Mouse (Mus musculus) hindbrain, embryonic 11.5 days (tissue): ENCODE results near the gene Gpld1. TPM values are rescaled to one million over a fixed set of nuclear protein-coding genes. Genes with fewer than 3 reads are reported as not detected.

ENCODE experiments used
- ATAC-seq: fragments of 200-750 bp; cut with Nextera tagmentation; 2 replicates; pipeline ENCODE4 v1.8.0; 2017; ENCODE audit warnings: mild to moderate bottlenecking, moderate TSS enrichment, moderate library complexity; ENCODE audit not compliant: low FRiP score
- DNase-seq: peaks from one replicate; pipeline ENCODE4 v3.0.0-alpha.2; 2015; ENCODE audit warnings: low spot score
- H3K27ac ChIP-seq: fragments of 300-500 bp; sonication (generic); 2 replicates; pipeline ENCODE4 v1.5.1; 2014; ENCODE audit warnings: mild to moderate bottlenecking, low read depth, low read length
- H3K27me3 ChIP-seq: fragments of 300-500 bp; sonication (generic); 2 replicates; pipeline ENCODE4 v1.6.1; 2014; ENCODE audit warnings: mild to moderate bottlenecking, low read length, moderate library complexity, mixed read lengths; ENCODE audit not compliant: control insufficient read depth, insufficient read depth
- H3K36me3 ChIP-seq: fragments of 300-500 bp; sonication (generic); 2 replicates; pipeline ENCODE4 v1.6.1; 2014; ENCODE audit warnings: mild to moderate bottlenecking, low read length, moderate library complexity, mixed read lengths; ENCODE audit not compliant: control insufficient read depth, insufficient read depth
- H3K4me1 ChIP-seq: fragments of 300-500 bp; sonication (generic); replicated peaks from 2 replicates; pipeline ENCODE4 v1.6.1; 2014; ENCODE audit warnings: low read length, mixed read lengths; ENCODE audit not compliant: control insufficient read depth, insufficient read depth
- H3K4me2 ChIP-seq: fragments of 300-500 bp; sonication (generic); replicated peaks from 2 replicates; pipeline ENCODE4 v1.6.1; 2014; ENCODE audit warnings: mild to moderate bottlenecking, low read depth, low read length
- H3K4me3 ChIP-seq: fragments of 300-500 bp; sonication (generic); 2 replicates; pipeline ENCODE4 v1.5.1; 2014; ENCODE audit warnings: low read depth, low read length
- H3K9ac ChIP-seq: fragments of 300-500 bp; sonication (generic); 2 replicates; pipeline ENCODE4 v1.6.1; 2014; ENCODE audit warnings: low read depth, low read length
- H3K9me3 ChIP-seq: fragments of 300-500 bp; sonication (generic); 2 replicates; pipeline ENCODE4 v1.6.1; 2016; ENCODE audit warnings: low read length; ENCODE audit not compliant: control insufficient read depth
- WGBS: fragments of 180-500 bp; shearing (Covaris S2); extraction: QIAGEN DNeasy Blood & Tissue Kit; methylation state at CpG from one replicate; pipeline ENCODE4 v1.1.7; 2014; 5-methylcytosine and 5-hydroxymethylcytosine counted together
- polyA plus RNA-seq: library from polyadenylated mRNA; unstranded; fragments of >200 nt; fragmentation: Nextera tagmentation; extraction: Ambion mirVana; gene quantifications from 2 replicates; pipeline ENCODE4 v1.2.1, GENCODE M21; 2014

Gene Gpld1
- polyA plus RNA-seq, 1 experiment from 2014 or later: 0.25 TPM

DNA sequence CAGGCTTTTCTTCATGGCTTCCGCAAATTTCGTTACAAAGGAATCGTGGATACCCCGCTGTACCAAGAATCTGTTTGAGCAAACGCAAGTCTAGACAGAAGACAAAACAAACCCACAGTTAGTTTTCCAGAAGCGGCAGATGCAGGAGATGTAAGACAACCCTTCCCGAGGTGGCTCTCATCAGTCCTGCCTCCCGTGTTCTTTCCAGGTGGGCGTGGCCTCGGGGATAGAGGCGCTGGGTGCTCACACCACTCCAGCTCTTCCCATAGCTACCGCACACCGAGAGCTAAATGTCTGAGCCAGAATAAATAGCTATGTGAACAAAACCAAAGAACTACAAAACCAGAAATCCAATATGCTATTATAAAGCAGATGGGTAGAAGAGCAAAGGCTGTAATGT lies 27.1 kb upstream of the Gpld1 start:
- H3K27me3 ChIP-seq: no peaks in the 10 kb centered on the region
- 77% methylated on average over 13 of the region's 13 CpGs for WGBS
- H3K4me1 ChIP-seq: no peaks in the 10 kb centered on the region
- no peak overlapping the region for H3K4me3 ChIP-seq
- no peak overlapping the region for H3K9ac ChIP-seq
- no peak for ATAC-seq
- H3K4me2 ChIP-seq: no peak overlapping the region
- no peaks in the 10 kb centered on the region for H3K36me3 ChIP-seq
- DNase-seq: no peak
- no peak overlapping the region for H3K27ac ChIP-seq
- H3K9me3 ChIP-seq: no peaks in the 10 kb centered on the region

DNA sequence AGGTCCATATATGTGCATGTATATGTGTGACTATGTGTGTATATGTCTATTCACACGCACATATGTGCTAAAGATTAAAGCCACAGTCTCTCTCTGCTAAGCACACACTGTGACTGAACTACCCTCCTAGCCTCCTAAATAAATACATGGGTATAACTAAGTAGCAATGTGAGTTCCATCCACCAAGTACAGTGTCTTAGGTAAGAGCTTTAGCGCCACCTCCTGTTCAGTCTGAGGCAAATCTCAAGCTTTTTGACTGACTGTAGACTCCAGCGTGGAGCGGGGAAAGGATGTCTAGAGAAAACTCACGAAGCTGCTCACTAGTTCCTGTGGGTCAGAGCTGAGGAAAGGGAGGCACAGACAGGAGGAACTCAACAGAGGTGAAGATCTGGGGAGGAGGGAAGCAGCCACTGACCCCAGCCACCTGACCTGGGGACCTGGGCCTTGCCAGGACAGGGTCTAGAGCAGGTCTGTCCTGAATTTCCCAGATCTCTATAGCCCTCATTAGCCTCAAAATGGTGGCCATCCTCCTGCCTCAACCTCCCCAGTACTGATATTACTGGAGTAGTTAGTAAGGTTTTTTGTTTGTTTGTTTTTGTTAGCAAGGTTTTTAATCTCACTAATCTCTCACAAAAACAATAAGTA lies 22.5 kb upstream of the Gpld1 start:
- WGBS: 32% methylated on average over 5 of the region's 5 CpGs
- no peaks in the 10 kb centered on the region for H3K4me1 ChIP-seq
- DNase-seq: peak; percentile 63
- no peaks in the 10 kb centered on the region for H3K27me3 ChIP-seq
- H3K4me3 ChIP-seq: no peak overlapping the region
- H3K9me3 ChIP-seq: no peaks in the 10 kb centered on the region
- ATAC-seq: peak; percentile 30
- no peak overlapping the region for H3K4me2 ChIP-seq
- H3K27ac ChIP-seq: no peak overlapping the region
- no peak overlapping the region for H3K9ac ChIP-seq
- H3K36me3 ChIP-seq: 0 out of 2 replicates have a peak, but pooled peaks cover 2% of the 10 kb centered on the region

DNA sequence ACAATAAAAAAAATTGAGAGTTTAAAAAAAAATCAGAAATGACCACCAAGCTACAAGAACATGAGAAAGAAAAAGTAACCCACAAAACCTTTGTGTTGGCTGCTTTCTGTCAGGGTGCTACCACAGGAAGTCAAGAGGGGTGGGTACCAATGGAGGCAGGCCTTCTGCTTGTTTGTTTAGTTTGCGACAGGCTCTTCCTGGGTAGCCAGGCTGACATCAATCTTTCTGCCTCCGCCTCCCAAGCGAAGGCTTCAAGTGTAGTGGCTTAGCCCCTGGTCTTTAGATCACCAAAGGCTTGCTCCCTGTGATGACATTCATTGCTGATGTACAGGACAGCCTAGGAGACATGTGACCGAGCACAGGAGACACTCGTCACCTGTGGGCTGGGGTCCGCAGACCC lies 21.7 kb upstream of the Gpld1 start:
- Histone ChIP-seq H3K4me1 (no peaks in the 10 kb centered on the region), H3K9me3 (no peaks in the 10 kb centered on the region), H3K9ac (no peak overlapping the region), H3K36me3 (0 out of 2 replicates have a peak, but pooled peaks cover 2% of the 10 kb centered on the region), H3K4me3 (no peak overlapping the region), H3K27me3 (no peaks in the 10 kb centered on the region), H3K4me2 (no peak overlapping the region), H3K27ac (no peak overlapping the region)
- DNase-seq (no peak), ATAC-seq (no peak)
- 78% methylated on average over 6 of the region's 6 CpGs for WGBS

DNA sequence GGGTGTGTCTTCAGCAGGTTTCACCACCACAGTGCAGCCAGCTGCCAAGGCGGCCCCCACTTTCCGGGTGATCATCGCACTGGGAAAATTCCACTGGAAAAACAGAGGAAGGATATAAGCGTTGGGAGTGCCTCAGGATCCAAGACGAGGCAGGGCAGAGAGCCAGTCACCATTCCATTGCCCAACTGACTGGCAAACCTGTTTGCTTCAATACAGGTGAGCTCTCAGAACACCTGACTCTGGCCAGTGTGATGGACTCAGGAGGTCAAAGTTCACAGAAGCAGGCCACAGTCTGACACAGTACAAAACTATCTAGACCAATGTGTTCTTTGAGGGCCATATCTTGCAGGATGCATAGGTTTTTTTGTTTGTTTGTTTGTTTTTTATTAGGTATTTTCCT lies 19.0 kb upstream of the Gpld1 start:
- no peak for DNase-seq
- Histone ChIP-seq H3K4me2 (no peak overlapping the region), H3K27ac (no peak overlapping the region), H3K27me3 (no peaks in the 10 kb centered on the region), H3K9ac (no peak overlapping the region), H3K9me3 (no peaks in the 10 kb centered on the region), H3K4me1 (no peaks in the 10 kb centered on the region), H3K36me3 (0 out of 2 replicates have a peak, but pooled peaks cover 2% of the 10 kb centered on the region), H3K4me3 (no peak overlapping the region)
- ATAC-seq: no peak
- 91% methylated on average over 5 of the region's 5 CpGs for WGBS

DNA sequence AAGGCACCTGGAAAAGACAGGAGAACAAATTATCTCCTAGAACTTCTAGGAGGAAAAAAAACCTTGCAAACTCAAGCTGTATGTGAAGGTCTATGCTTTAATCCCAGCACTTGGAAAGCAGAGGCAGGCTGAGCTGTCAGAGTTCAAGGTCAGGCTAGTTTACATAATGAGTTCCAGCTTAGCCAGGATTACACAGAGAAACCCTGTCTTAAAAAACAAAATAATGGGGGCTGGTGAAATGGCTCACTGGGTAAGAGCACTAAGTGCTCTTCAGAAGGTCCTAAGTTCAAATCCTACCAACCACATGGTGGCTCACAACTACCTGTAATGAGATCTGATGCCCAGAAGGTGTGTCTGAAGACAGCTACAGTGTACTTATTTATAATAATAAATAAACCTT lies 12.4 kb upstream of the Gpld1 start:
- no peak overlapping the region for H3K9ac ChIP-seq
- no peak for DNase-seq
- no peak overlapping the region for H3K27ac ChIP-seq
- no peaks in the 10 kb centered on the region for H3K36me3 ChIP-seq
- no peaks in the 10 kb centered on the region for H3K4me1 ChIP-seq
- H3K4me2 ChIP-seq: no peak overlapping the region
- no peak for ATAC-seq
- H3K4me3 ChIP-seq: no peak overlapping the region
- H3K9me3 ChIP-seq: no peaks in the 10 kb centered on the region
- no peaks in the 10 kb centered on the region for H3K27me3 ChIP-seq

DNA sequence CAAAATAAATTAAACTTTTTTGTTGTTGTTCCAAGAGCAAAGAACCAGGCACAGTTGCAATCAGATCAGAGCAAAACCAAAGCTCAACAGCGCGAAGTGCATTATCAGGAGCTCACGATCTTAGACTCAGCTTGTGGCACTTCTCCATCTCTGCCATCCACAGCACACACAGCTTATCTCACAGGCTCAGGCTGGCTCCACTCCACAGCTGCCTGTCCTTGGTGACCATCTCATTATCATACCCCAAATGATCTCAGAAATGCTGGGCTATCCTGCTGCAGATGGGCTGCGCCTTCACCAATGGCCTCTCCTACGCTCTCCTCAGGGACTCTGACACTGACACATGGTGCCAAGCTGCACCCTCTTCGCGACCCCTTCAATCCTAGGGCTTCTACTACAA lies 9.8 kb upstream of the Gpld1 start:
- H3K4me3 ChIP-seq: no peak overlapping the region

DNA sequence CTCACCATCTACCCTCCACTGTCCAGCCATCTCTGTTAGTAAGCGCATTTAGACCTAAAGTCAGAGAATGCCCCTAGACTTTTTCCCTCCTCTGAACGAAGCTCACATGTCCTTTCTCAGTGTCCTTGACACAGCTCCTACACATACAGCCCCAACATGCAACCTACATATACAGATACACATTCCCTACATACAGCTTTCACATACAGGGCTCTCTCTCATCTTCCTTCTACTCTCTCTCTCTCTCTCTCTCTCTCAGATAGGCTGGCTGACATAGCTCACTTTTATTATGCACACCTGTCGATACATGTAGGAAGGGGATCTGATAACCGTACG lies 6.2 kb upstream of the Gpld1 start:
- Histone ChIP-seq H3K9me3 (no peaks in the 10 kb centered on the region), H3K9ac (peak overlapping the region; percentile 85), H3K4me3 (peak overlapping the region; percentile 82), H3K27me3 (no peaks in the 10 kb centered on the region; the same call in 1 of the 2 replicates), H3K4me1 (no peaks in the 10 kb centered on the region; the same call in 1 of the 2 replicates), H3K36me3 (no peaks in the 10 kb centered on the region), H3K27ac (no peak overlapping the region), H3K4me2 (peak overlapping the region; percentile 91)
- DNase-seq: no peak
- 56% methylated on average over 5 of the region's 5 CpGs for WGBS
- ATAC-seq: no peak; the same call in 1 of the 2 replicates

More for the DNA sequence above, 9.8 kb upstream of the Gpld1 start:
- Histone ChIP-seq H3K9ac (no peak overlapping the region), H3K4me1 (no peaks in the 10 kb centered on the region; the same call in 1 of the 2 replicates), H3K27me3 (no peaks in the 10 kb centered on the region; the same call in 1 of the 2 replicates), H3K36me3 (no peaks in the 10 kb centered on the region), H3K27ac (no peak overlapping the region), H3K9me3 (no peaks in the 10 kb centered on the region), H3K4me2 (no peak overlapping the region)
- 94% methylated on average over 7 of the region's 7 CpGs for WGBS
- DNase-seq: no peak
- no peak for ATAC-seq

DNA sequence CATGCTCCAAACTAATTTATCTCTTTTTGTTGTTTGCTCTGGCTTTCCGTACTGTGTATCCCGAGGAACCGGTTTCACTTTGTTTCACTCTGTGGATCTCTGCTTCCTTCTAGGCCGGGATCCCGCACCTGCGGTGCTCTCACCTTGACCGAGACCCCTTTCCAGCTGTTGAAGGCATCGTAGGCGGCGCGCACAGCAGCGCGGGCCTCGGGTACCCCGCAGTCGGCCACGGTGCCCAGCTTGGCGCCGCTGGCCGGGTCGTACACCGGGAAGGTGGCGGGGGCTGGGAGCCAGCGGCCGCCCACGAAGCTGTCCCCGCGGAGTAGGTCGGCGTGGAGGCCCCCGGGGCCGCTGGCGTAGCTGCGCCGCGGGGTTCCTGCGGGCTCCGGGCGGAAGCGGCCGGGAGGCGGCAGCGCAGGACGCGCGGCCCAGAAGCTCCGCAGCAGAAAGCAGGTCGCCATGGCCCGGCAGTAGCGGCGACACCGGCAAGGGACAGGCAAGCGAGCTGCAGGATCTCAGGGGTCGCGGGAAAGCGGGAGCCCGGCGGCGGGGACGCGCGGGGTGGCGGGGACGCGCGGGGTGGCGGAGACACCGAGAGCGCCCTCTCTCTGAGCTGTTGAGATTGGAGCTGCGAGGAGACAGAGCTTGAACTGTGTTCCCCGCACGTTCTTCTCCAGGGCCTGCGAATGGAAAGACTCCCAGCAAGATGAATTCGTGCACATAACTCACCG lies 5.7 kb upstream of the Gpld1 start, which contains the start of gene Aldh5a1:
Gene Aldh5a1 (minus strand): TSS at position 554 of the 731 bp plus-strand sequence.
- Histone ChIP-seq H3K36me3 (no peaks in the 10 kb centered on the region), H3K9me3 (no peaks in the 10 kb centered on the region), H3K4me3 (peak within 1 kb of the TSS; percentile 82), H3K4me1 (no peaks in the 10 kb centered on the region; the same call in 1 of the 2 replicates), H3K4me2 (peak within 1 kb of the TSS; percentile 91), H3K27ac (peak within 1 kb of the TSS; percentile 76), H3K9ac (peak within 1 kb of the TSS; percentile 85), H3K27me3 (no peaks in the 10 kb centered on the region; the same call in 1 of the 2 replicates)
- peak; percentile 92 for ATAC-seq
- DNase-seq: peak; percentile 87
- under 1% methylated on average over 75 of the region's 75 CpGs for WGBS

DNA sequence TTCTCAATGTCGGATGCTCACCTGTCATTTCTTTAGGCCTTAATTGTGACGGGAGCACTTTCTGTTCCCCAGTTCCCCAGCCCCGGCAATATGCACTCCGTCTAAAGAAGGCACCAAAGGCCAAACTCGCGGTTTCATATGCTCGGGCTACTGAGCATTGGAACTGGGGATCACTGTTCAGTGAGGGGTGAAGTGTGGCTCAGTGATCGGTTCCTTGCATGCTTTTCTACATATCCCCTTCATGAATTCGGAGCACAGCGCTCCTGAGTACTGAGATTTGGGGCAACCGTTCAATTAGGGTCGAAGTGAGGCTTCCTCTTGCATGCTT lies 5.1 kb upstream of the Gpld1 start:
- peak; percentile 62 for ATAC-seq

More for the DNA sequence above, 5.1 kb upstream of the Gpld1 start:
- Histone ChIP-seq H3K27me3 (no peaks in the 10 kb centered on the region; the same call in 1 of the 2 replicates), H3K36me3 (no peaks in the 10 kb centered on the region), H3K4me3 (peak overlapping the region; percentile 82), H3K9ac (peak overlapping the region; percentile 85), H3K9me3 (no peaks in the 10 kb centered on the region), H3K4me1 (no peaks in the 10 kb centered on the region; the same call in 1 of the 2 replicates), H3K27ac (no peak overlapping the region), H3K4me2 (peak overlapping the region; percentile 91)
- no peak for DNase-seq
- WGBS: 24% methylated on average over 12 of the region's 12 CpGs
